Mouse (Mus musculus) lung, postnatal 10 days (tissue): ENCODE data around the gene Rnase10.
"Not testable (repeated sequence)": the region's sequence is repeated elsewhere in the genome, so short reads cannot be mapped to it uniquely, and the experiment has no call there.

Source experiments
- DNase-seq: peaks from one replicate; pipeline ENCODE4 v3.0.0; 2021

The Rnase10 gene

GRCm38 (mm10) chr14:51007152-51007801 lies at the start of gene Rnase10:
Gene Rnase10 (plus strand): TSS chr14:51007751.
- no peak for DNase-seq

- not testable (repeated sequence) for DNase-seq
Observed at GRCm38 (mm10) chr14:50958289-50958995, 49.1 kb upstream of the Rnase10 start.

- no peak for DNase-seq
Observed at GRCm38 (mm10) chr14:50968216-50968980, 39.2 kb upstream of the Rnase10 start.

- DNase-seq, result no peak
Observed at GRCm38 (mm10) chr14:50969041-50969440, 38.5 kb upstream of the Rnase10 start.

- DNase-seq, result peak; percentile 40
Observed at GRCm38 (mm10) chr14:50969558-50970544, 37.7 kb upstream of the Rnase10 start.

GRCm38 (mm10) chr14:50970822-50971221 lies 36.7 kb upstream of the Rnase10 start:
- no peak for DNase-seq

- DNase-seq, result not testable (repeated sequence)
Observed at GRCm38 (mm10) chr14:50973054-50973453, 34.5 kb upstream of the Rnase10 start.

- no peak for DNase-seq
Observed at GRCm38 (mm10) chr14:50973700-50974099, 33.9 kb upstream of the Rnase10 start.

- no peak for DNase-seq
Observed at GRCm38 (mm10) chr14:50975001-50975400, 32.5 kb upstream of the Rnase10 start.

GRCm38 (mm10) chr14:50976674-50977073 lies 30.9 kb upstream of the Rnase10 start:
- DNase-seq, result peak; percentile 56

- DNase-seq, result not testable (repeated sequence)
Observed at GRCm38 (mm10) chr14:50978451-50978850, 29.1 kb upstream of the Rnase10 start.

GRCm38 (mm10) chr14:50979631-50980030 lies 27.9 kb upstream of the Rnase10 start:
- no peak for DNase-seq

- no peak for DNase-seq
Observed at GRCm38 (mm10) chr14:50981207-50981606, 26.3 kb upstream of the Rnase10 start.

- DNase-seq, result no peak
Observed at GRCm38 (mm10) chr14:50981837-50982236, 25.7 kb upstream of the Rnase10 start.

GRCm38 (mm10) chr14:50987668-50988067 lies 19.9 kb upstream of the Rnase10 start:
- DNase-seq, result no peak

GRCm38 (mm10) chr14:50991037-50991436 lies 16.5 kb upstream of the Rnase10 start:
- DNase-seq, result no peak

GRCm38 (mm10) chr14:50997088-50997487 lies 10.5 kb upstream of the Rnase10 start:
- DNase-seq, result no peak

- DNase-seq, result peak; percentile 19
Observed at GRCm38 (mm10) chr14:50997999-50998666, 9.4 kb upstream of the Rnase10 start.

GRCm38 (mm10) chr14:51007914-51008713 lies 563 bp downstream of the Rnase10 start:
- peak; percentile 85 for DNase-seq

GRCm38 (mm10) chr14:51008781-51009180 lies 1.2 kb downstream of the Rnase10 start:
- peak; percentile 45 for DNase-seq

GRCm38 (mm10) chr14:51009572-51009971 lies 2.0 kb downstream of the Rnase10 start:
- DNase-seq, result peak; percentile 35
